Mouse (Mus musculus): ENCODE results near the gene Iqgap2.

The Iqgap2 gene

GRCm38 (mm10) chr13:95712570-95713268 lies 179.0 kb downstream of the Iqgap2 start:
- 88% methylated on average over 9 of the region's 9 CpGs for WGBS

GRCm38 (mm10) chr13:95705589-95705988 lies 186.1 kb downstream of the Iqgap2 start:
- WGBS: 97% methylated on average over 6 of the region's 6 CpGs

- WGBS: 74% methylated on average over 5 of the region's 5 CpGs
Observed at GRCm38 (mm10) chr13:95703376-95703775, 188.3 kb downstream of the Iqgap2 start.

GRCm38 (mm10) chr13:95697874-95698273 lies 193.8 kb downstream of the Iqgap2 start:
- 32% methylated on average over 6 of the region's 6 CpGs for WGBS

GRCm38 (mm10) chr13:95696654-95697163 lies 195.0 kb downstream of the Iqgap2 start, which contains the start of gene F2rl2:
Gene F2rl2, plus strand, starts transcription at chr13:95696853.
- 29% methylated on average over 4 of the region's 4 CpGs for WGBS

GRCm38 (mm10) chr13:95696120-95696653 lies 195.5 kb downstream of the Iqgap2 start:
- WGBS: 66% methylated on average over 9 of the region's 9 CpGs

GRCm38 (mm10) chr13:95692201-95692600 lies 199.5 kb downstream of the Iqgap2 start:
- WGBS: 55% methylated on average over 8 of the region's 8 CpGs

GRCm38 (mm10) chr13:95688576-95688975 lies 203.1 kb downstream of the Iqgap2 start:
- WGBS: 90% methylated on average over 1 of the region's 1 CpGs

- WGBS: 77% methylated on average over 5 of the region's 5 CpGs
Observed at GRCm38 (mm10) chr13:95685736-95686135, 206.0 kb downstream of the Iqgap2 start.

GRCm38 (mm10) chr13:95684656-95685244 lies 207.0 kb downstream of the Iqgap2 start:
- 94% methylated on average over 9 of the region's 9 CpGs for WGBS

- 90% methylated on average over 4 of the region's 4 CpGs for WGBS
Observed at GRCm38 (mm10) chr13:95679491-95679941, 212.2 kb downstream of the Iqgap2 start.

GRCm38 (mm10) chr13:95679078-95679477 lies 212.6 kb downstream of the Iqgap2 start:
- 86% methylated on average over 5 of the region's 5 CpGs for WGBS

- WGBS: 94% methylated on average over 7 of the region's 7 CpGs
Observed at GRCm38 (mm10) chr13:95672372-95672771, 219.3 kb downstream of the Iqgap2 start.

GRCm38 (mm10) chr13:95671108-95671897 lies 220.4 kb downstream of the Iqgap2 start:
- WGBS: 88% methylated on average over 9 of the region's 9 CpGs

GRCm38 (mm10) chr13:95670534-95670933 lies 221.2 kb downstream of the Iqgap2 start:
- WGBS: 92% methylated on average over 5 of the region's 5 CpGs

- 21% methylated on average over 7 of the region's 7 CpGs for WGBS
Observed at GRCm38 (mm10) chr13:95667260-95667659, 224.5 kb downstream of the Iqgap2 start.

GRCm38 (mm10) chr13:95665644-95666356 lies 225.9 kb downstream of the Iqgap2 start:
- WGBS: 80% methylated on average over 13 of the region's 13 CpGs

GRCm38 (mm10) chr13:95663834-95664233 lies 227.9 kb downstream of the Iqgap2 start:
- 98% methylated on average over 4 of the region's 4 CpGs for WGBS

GRCm38 (mm10) chr13:95659432-95659831 lies 232.3 kb downstream of the Iqgap2 start:
- WGBS: 86% methylated on average over 7 of the region's 7 CpGs

- WGBS: 79% methylated on average over 9 of the region's 9 CpGs
Observed at GRCm38 (mm10) chr13:95657171-95657570, 234.6 kb downstream of the Iqgap2 start.

- 46% methylated on average over 9 of the region's 9 CpGs for WGBS
Observed at GRCm38 (mm10) chr13:95655284-95655683, 236.4 kb downstream of the Iqgap2 start.

Data from cerebral cortex, adult 2 months (tissue).